Mouse (Mus musculus) forebrain, embryonic 11.5 days (tissue): Measurements from ENCODE around the gene Notch1. TPM values are rescaled to one million over a fixed set of nuclear protein-coding genes. Genes with fewer than 3 reads are reported as not detected.
A peak's percentile ranks its signal among the peaks of the same experiment; 100 is the strongest.

Experiments used
- ATAC-seq: fragments of 200-750 bp; cut with Nextera tagmentation; replicated peaks from 2 replicates; pipeline ENCODE4 v1.8.0; 2017; ENCODE audit warnings: moderate TSS enrichment; ENCODE audit not compliant: low FRiP score
- DNase-seq: peaks from one replicate; pipeline ENCODE4 v3.0.0-alpha.2; 2017; ENCODE audit warnings: low spot score
- H3K27ac ChIP-seq: fragments of 300-500 bp; sonication (generic); 2 replicates; pipeline ENCODE4 v1.5.1; 2014; ENCODE audit warnings: low read depth, low read length
- H3K27me3 ChIP-seq: fragments of 300-500 bp; sonication (generic); 2 replicates; pipeline ENCODE4 v1.6.1; 2014; ENCODE audit warnings: mild to moderate bottlenecking, low read length, mixed read lengths; ENCODE audit not compliant: control insufficient read depth, insufficient read depth
- H3K36me3 ChIP-seq: fragments of 300-500 bp; sonication (generic); 2 replicates; pipeline ENCODE4 v1.6.1; 2014; ENCODE audit warnings: mild to moderate bottlenecking, low read length, moderate library complexity, mixed read lengths; ENCODE audit not compliant: control insufficient read depth, insufficient read depth
- H3K4me1 ChIP-seq: fragments of 300-500 bp; sonication (generic); replicated peaks from 2 replicates; pipeline ENCODE4 v1.6.1; 2014; ENCODE audit warnings: low read length, mixed read lengths; ENCODE audit not compliant: control insufficient read depth, insufficient read depth
- H3K4me2 ChIP-seq: fragments of 300-500 bp; sonication (generic); 2 replicates; pipeline ENCODE4 v1.6.1; 2014; ENCODE audit warnings: low read depth, mild to moderate bottlenecking, low read length, moderate library complexity, mixed read lengths; ENCODE audit not compliant: severe bottlenecking
- H3K4me3 ChIP-seq: fragments of 300-500 bp; sonication (generic); 2 replicates; pipeline ENCODE4 v1.5.1; 2014; ENCODE audit warnings: low read depth, low read length
- H3K9ac ChIP-seq: fragments of 300-500 bp; sonication (generic); 2 replicates; pipeline ENCODE4 v1.6.1; 2014; ENCODE audit warnings: low read length
- H3K9me3 ChIP-seq: fragments of 300-500 bp; sonication (generic); 2 replicates; pipeline ENCODE4 v1.6.1; 2016; ENCODE audit warnings: low read length, mixed read lengths; ENCODE audit not compliant: control insufficient read depth
- WGBS: fragments of 180-500 bp; shearing (Covaris S2); extraction: QIAGEN DNeasy Blood & Tissue Kit; methylation state at CpG from one replicate; pipeline ENCODE4 v1.1.7; 2014; 5-methylcytosine and 5-hydroxymethylcytosine counted together
- polyA plus RNA-seq: library from polyadenylated mRNA; unstranded; fragments of >200 nt; fragmentation: Nextera tagmentation; extraction: Ambion mirVana; gene quantifications from 2 replicates; pipeline ENCODE4 v1.2.1, GENCODE M21; 2014

Notch1 gene
- 68.3 and 70.9 TPM in 2 replicates for polyA plus RNA-seq

DNA sequence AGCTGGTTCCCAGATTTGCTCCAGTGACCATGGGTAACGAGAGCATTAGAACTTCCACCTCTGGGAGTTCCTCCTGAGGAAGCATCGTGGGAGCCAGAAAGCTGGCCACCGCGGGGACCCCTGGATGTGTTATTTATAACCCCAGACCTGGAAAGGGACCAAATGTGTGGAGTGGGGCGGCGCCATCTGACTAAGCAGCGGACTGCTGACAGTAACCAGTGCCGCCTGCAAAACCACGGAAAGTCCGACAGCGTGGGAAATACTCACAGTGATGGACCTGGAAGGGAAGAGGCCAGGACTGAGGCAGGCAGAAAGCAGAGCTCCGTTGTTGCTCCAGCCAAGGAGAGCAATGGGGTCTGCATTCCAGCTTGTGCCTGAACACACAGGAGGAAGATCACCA is at the start of gene Notch1:
TSS of gene Notch1 (minus strand) at position 389 of the 400 bp plus-strand sequence.
- H3K4me1 ChIP-seq, result no peaks in the 10 kb centered on the region
- no peak within 1 kb of the TSS for H3K4me2 ChIP-seq
- H3K27me3 ChIP-seq, result no peaks in the 10 kb centered on the region
- no peak for DNase-seq
- ATAC-seq, result no peak
- no peaks in the 10 kb centered on the region for H3K36me3 ChIP-seq
- WGBS, result 75% methylated on average over 12 of the region's 12 CpGs
- no peak within 1 kb of the TSS for H3K4me3 ChIP-seq
- H3K9ac ChIP-seq, result no peak within 1 kb of the TSS
- H3K27ac ChIP-seq, result no peak within 1 kb of the TSS
- H3K9me3 ChIP-seq, result no peaks in the 10 kb centered on the region

DNA sequence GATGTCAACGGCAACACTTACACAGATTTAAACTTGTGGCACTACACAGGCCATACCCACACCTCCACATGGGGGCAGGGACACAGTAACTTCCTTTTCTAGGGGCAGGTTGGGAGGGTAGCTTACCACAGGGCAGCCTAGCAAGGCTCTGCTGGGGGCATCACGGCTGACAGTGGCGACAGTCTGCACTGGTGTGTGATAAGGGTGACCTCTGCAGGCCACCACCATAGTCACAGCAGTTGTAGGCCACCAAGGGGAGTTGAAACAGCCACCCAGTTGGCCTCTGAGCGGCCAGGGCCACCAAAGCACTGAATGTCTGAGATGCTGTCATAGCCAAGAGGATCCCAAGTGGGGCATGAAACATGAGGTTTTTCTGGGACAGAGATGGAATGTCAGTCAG is 49.8 kb upstream of the Notch1 start:
- no peaks in the 10 kb centered on the region for H3K36me3 ChIP-seq
- ATAC-seq (peak; percentile 51), DNase-seq (peak; percentile 71)
- no peaks in the 10 kb centered on the region for H3K27me3 ChIP-seq
- no peak overlapping the region for H3K4me2 ChIP-seq
- H3K9ac ChIP-seq, result no peak overlapping the region
- no peaks in the 10 kb centered on the region for H3K9me3 ChIP-seq
- peaks cover 3% of the 10 kb centered on the region; the same call in 1 of the 2 replicates for H3K4me1 ChIP-seq
- H3K4me3 ChIP-seq, result no peak overlapping the region
- H3K27ac ChIP-seq, result no peak overlapping the region
- WGBS, result 22% methylated on average over 4 of the region's 4 CpGs

DNA sequence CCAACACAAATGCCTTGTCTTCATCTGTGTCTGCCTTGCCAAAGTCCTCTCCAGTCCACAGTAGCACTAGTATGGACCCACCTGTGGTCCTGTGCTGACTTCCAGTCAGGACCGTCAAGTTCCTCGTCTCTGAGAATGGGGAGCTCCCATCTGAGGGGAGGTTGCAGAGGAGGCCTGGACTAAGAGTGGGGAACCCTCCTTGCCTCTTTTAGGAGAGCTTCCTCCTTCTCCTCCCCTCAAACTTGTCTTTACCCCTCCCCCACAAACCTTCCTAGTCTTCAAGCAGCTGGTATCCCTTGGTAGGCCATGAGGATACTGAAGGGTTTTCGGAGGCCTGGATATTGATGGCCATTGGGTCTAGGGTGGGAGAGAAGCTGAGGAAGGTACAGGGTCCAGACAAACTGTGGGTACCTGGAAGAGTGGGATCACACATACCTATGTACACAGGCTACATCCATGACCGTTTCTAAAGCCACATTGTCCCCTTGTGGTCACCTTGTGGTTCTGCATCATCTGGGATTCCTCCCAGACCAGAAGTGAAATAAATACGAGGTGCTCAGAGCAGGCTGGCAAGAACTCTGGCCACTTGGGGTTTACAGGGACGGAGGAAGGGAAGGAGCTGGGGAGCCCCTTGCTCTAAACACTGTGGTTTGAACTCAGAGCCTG is 45.0 kb upstream of the Notch1 start:
- Histone ChIP-seq H3K9ac (no peak overlapping the region; the same call in 1 of the 2 replicates), H3K27ac (no peak overlapping the region), H3K4me2 (no peak overlapping the region), H3K4me1 (peaks cover 9% of the 10 kb centered on the region; the same call in 1 of the 2 replicates), H3K4me3 (no peak overlapping the region), H3K27me3 (no peaks in the 10 kb centered on the region), H3K9me3 (no peaks in the 10 kb centered on the region), H3K36me3 (no peaks in the 10 kb centered on the region)
- WGBS, result 47% methylated on average over 6 of the region's 6 CpGs
- ATAC-seq (peak; percentile 75), DNase-seq (no peak)

DNA sequence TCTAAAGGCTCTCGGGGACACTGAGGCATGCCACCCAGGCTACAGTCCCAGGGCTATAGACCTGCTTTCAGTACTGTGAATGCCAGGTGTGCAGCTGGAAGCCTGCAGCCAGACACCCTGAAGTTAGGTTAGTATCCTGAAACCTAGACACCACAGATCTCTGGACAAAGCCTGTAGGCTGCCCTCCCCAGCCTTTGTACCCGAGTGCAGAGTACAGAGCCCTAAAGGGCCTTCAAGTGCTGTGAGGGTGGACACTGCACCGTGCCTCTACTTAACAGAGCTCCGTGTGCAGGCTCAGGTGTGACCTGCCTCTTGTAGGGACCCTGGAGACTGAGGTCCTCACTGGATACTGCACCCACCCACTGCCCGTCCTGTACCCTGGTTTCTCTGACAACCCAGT is 44.0 kb upstream of the Notch1 start:
- Histone ChIP-seq H3K27ac (0 out of 2 replicates have a peak overlapping the region, but pooled peaks have one; percentile 6), H3K4me3 (no peak overlapping the region), H3K27me3 (no peaks in the 10 kb centered on the region)

DNA sequence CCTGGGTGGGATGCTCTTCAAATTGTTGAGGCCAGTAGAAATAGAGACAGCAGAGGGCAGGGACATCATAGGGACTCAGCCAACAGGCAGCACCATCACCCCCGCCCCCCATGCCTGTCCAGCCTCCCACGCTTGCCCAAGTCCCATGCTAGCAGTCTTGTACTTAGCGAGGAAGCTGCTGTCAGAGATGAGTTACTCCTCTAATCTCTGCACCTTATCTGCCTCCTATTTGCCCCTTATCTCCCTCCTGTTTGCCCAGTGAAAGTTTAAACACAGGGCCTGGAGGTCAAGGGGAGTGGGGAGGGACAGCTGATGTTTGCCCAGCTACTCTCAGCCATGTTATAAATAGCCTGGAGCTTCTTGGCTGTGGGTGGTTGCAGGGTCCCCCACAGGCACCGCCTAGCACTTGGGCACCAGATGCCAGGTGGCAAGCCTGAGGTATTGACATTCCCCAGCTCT is 40.1 kb upstream of the Notch1 start:
- DNase-seq (no peak), ATAC-seq (no peak)
- Histone ChIP-seq H3K4me1 (peaks cover 5% of the 10 kb centered on the region; the same call in 1 of the 2 replicates), H3K36me3 (no peaks in the 10 kb centered on the region), H3K27ac (no peak overlapping the region), H3K9ac (no peak overlapping the region), H3K27me3 (no peaks in the 10 kb centered on the region), H3K9me3 (no peaks in the 10 kb centered on the region), H3K4me3 (no peak overlapping the region), H3K4me2 (no peak overlapping the region)
- 76% methylated on average over 4 of the region's 4 CpGs for WGBS

More for the DNA sequence above, 44.0 kb upstream of the Notch1 start:
- peak overlapping the region; percentile 29 for H3K9ac ChIP-seq
- no peaks in the 10 kb centered on the region for H3K36me3 ChIP-seq
- DNase-seq (no peak), ATAC-seq (no peak)
- no peak overlapping the region for H3K4me2 ChIP-seq
- 79% methylated on average over 5 of the region's 5 CpGs for WGBS
- H3K9me3 ChIP-seq, result no peaks in the 10 kb centered on the region
- peaks cover 9% of the 10 kb centered on the region; the same call in 1 of the 2 replicates for H3K4me1 ChIP-seq

DNA sequence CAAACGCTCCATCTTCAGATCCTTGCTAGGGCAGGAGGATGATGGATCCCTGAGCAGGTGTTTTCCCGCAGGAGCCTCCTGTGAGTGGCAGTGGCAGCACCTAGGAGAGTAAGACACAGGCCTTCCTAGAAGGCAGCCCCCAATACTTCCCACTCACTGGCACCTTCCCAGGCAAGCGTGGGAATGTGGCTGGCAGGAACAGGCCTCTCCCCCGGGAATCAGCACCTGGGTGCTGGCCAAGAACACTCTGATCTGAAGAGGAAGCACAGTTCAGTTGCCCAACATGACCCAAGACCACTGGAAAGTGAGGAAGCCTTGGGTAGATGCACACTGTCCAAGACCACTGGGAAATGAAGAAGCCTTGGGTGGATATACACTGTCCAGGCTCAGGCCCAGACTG is 38.6 kb upstream of the Notch1 start:
- H3K36me3 ChIP-seq, result no peaks in the 10 kb centered on the region
- H3K4me2 ChIP-seq, result no peak overlapping the region
- no peaks in the 10 kb centered on the region for H3K27me3 ChIP-seq
- no peaks in the 10 kb centered on the region for H3K9me3 ChIP-seq
- ATAC-seq, result no peak
- no peaks in the 10 kb centered on the region for H3K4me1 ChIP-seq
- H3K4me3 ChIP-seq, result no peak overlapping the region
- 93% methylated on average over 4 of the region's 4 CpGs for WGBS
- no peak for DNase-seq
- H3K27ac ChIP-seq, result no peak overlapping the region
- H3K9ac ChIP-seq, result no peak overlapping the region

DNA sequence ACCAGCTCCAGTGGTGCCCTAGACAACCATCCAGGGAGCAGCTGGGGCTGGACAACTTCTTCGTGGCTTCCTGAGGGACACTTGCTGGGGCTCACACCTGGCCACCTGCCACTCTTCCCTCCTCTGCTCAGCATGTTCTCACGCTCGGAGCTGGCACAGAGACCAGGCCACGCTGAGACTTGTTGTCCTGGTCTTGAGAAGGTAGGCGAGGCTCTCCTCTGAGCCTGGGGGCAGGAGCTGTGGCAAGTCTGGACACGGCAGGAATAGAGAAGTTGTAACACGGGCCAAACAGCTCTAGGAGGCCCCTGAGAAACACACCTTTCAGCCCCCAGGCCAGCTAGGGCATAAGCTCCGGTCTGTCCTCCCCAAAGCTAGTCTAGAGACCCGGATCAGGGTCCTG is 37.4 kb upstream of the Notch1 start:
- Histone ChIP-seq H3K27me3 (no peaks in the 10 kb centered on the region), H3K27ac (no peak overlapping the region), H3K36me3 (no peaks in the 10 kb centered on the region), H3K9ac (no peak overlapping the region), H3K9me3 (no peaks in the 10 kb centered on the region), H3K4me1 (no peaks in the 10 kb centered on the region), H3K4me2 (no peak overlapping the region), H3K4me3 (no peak overlapping the region)
- no peak for DNase-seq
- ATAC-seq, result no peak
- 83% methylated on average over 9 of the region's 9 CpGs for WGBS

DNA sequence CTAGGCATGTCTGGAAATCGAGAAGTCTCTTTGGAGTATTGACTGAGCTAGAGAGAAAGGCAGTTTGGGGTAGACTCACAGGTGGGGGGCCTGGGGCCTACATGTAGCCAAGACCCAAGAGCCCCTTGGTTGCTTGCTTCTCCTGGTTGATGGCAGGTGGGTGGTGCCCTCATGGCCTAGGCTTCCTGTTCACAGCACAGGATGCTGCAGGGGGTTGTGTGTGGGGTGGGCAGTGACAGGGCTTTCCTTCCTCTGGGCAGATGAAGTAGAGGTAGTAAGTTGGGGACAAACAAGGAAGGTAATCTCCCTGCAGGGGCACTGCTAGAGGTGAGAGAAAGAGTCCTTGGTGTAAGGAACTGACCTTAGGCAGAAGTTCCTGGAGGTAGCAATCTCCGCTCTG is 35.6 kb upstream of the Notch1 start:
- H3K36me3 ChIP-seq, result no peaks in the 10 kb centered on the region
- H3K4me1 ChIP-seq, result 0 out of 2 replicates have a peak, but pooled peaks cover 2% of the 10 kb centered on the region
- no peaks in the 10 kb centered on the region for H3K9me3 ChIP-seq
- 93% methylated on average over 2 of the region's 2 CpGs for WGBS
- no peak overlapping the region for H3K9ac ChIP-seq
- H3K4me3 ChIP-seq, result no peak overlapping the region
- no peak overlapping the region for H3K4me2 ChIP-seq
- no peak overlapping the region for H3K27ac ChIP-seq
- DNase-seq, result no peak
- no peak for ATAC-seq
- no peaks in the 10 kb centered on the region for H3K27me3 ChIP-seq

DNA sequence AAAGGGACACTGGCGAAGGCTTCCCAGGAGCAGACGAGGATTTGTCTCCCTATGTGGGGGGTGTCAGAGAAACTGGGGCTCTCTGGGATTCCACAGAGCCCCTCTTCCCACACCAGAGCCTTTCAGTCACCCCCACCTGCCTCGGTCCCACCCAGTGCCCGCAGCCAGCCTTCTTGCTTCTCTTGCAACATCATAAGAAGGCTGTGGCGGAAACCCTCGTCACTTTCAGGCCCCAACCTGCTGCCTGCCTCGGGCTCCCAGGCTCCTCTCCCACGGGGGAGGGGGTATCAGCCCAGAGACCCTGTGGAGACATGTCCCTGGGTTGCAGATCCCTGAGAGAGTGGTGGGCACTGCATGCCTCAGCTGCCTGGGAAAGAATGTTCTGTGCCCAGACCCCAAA is 35.0 kb upstream of the Notch1 start:
- H3K4me1 ChIP-seq, result 0 out of 2 replicates have a peak, but pooled peaks cover 2% of the 10 kb centered on the region
- H3K4me3 ChIP-seq, result no peak overlapping the region
- H3K9me3 ChIP-seq, result no peaks in the 10 kb centered on the region
- no peaks in the 10 kb centered on the region for H3K27me3 ChIP-seq
- no peak for ATAC-seq
- H3K9ac ChIP-seq, result no peak overlapping the region
- DNase-seq, result no peak
- no peak overlapping the region for H3K27ac ChIP-seq
- 72% methylated on average over 8 of the region's 8 CpGs for WGBS
- H3K4me2 ChIP-seq, result no peak overlapping the region
- H3K36me3 ChIP-seq, result no peaks in the 10 kb centered on the region
